Mouse (Mus musculus) thymus, postnatal 25 days (tissue): ENCODE results near the gene Ptges2.

Experiments used
- DNase-seq: peaks from one replicate; pipeline ENCODE4 v3.0.0; 2022

Ptges2 gene

GRCm38 (mm10) chr2:32447264-32447936, 51.7 kb downstream of the Ptges2 start:
- DNase-seq = peak; percentile 75

GRCm38 (mm10) chr2:32448480-32448879, 52.8 kb downstream of the Ptges2 start:
- DNase-seq = no peak

- DNase-seq = peak; percentile 26
Observed at GRCm38 (mm10) chr2:32449761-32450754, 54.4 kb downstream of the Ptges2 start, which contains the start of gene Naif1. Gene Naif1 (plus strand): TSS chr2:32450457.

- DNase-seq = peak; percentile 97
Observed at GRCm38 (mm10) chr2:32450881-32451844, 55.5 kb downstream of the Ptges2 start, which contains the start of gene Slc25a25. Gene Slc25a25 (minus strand): TSS chr2:32451445.

GRCm38 (mm10) chr2:32451870-32452372, 56.2 kb downstream of the Ptges2 start:
- DNase-seq = peak; percentile 99

- DNase-seq = no peak
Observed at GRCm38 (mm10) chr2:32452441-32452971, 56.8 kb downstream of the Ptges2 start.

GRCm38 (mm10) chr2:32453641-32454303, 58.1 kb downstream of the Ptges2 start:
- no peak for DNase-seq

- DNase-seq = peak; percentile 25
Observed at GRCm38 (mm10) chr2:32454633-32455032, 58.9 kb downstream of the Ptges2 start.

- no peak for DNase-seq
Observed at GRCm38 (mm10) chr2:32455101-32455500, 59.4 kb downstream of the Ptges2 start.
